Mouse (Mus musculus) testis, adult 2 months (tissue): ENCODE results near the gene 1700061G19Rik.

Source experiments
- CTCF ChIP-seq: fragments of 200-500 bp; IDR thresholded peaks from 2 replicates; pipeline ENCODE4 v1.5.1; 2012; ENCODE audit warnings: low read depth, mild to moderate bottlenecking, inconsistent platforms, low read length, moderate library complexity; ENCODE audit not compliant: control insufficient read depth, insufficient read depth, insufficient replicate concordance
- POLR2A ChIP-seq: fragments of 200-500 bp; IDR thresholded peaks from 2 replicates; pipeline ENCODE4 v1.6.1; 2012; ENCODE audit warnings: low read depth, mild to moderate bottlenecking, inconsistent platforms, low read length, moderate library complexity; ENCODE audit not compliant: control insufficient read depth

DNA sequence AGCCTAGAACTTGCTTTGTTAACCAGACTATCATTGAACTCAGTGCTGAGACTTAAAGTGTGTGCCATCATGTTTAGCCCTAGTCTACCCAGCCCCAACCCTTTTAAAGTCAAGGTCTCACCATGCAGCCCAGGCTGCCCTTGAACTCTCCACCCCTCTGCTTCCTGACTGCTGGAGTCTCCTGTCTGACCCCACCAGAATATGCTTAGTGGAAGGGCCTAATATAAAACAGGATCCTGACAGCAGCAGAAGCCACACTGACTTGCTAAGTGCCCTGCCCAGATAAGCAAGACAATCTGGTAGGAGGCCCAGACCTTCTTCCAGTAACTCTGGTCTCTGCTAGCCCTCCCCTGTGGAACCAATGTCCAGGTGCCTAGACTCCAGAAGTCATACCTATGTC is 53.8 kb downstream of the 1700061G19Rik start:
- TF ChIP-seq CTCF (no peak), POLR2A (no peak)
